Mouse (Mus musculus): Measurements from ENCODE around the gene Cacna2d2.

Cacna2d2 gene

GRCm38 (mm10) chr9:107409449-107409848 lies 10.0 kb downstream of the Cacna2d2 start:
- DNase-seq = no peak

- DNase-seq = no peak
These were observed 17.7 kb downstream of the Cacna2d2 start for GRCm38 (mm10) chr9:107417106-107417505.

GRCm38 (mm10) chr9:107419491-107420244 lies 20.3 kb downstream of the Cacna2d2 start:
- no peak for DNase-seq

GRCm38 (mm10) chr9:107420898-107421297 lies 21.5 kb downstream of the Cacna2d2 start:
- no peak for DNase-seq

- DNase-seq = no peak
These were observed 23.5 kb downstream of the Cacna2d2 start for GRCm38 (mm10) chr9:107422878-107423277.

GRCm38 (mm10) chr9:107424485-107425175 lies 25.2 kb downstream of the Cacna2d2 start:
- DNase-seq = peak; percentile 57

GRCm38 (mm10) chr9:107427876-107428275 lies 28.5 kb downstream of the Cacna2d2 start:
- peak; percentile 74 for DNase-seq

GRCm38 (mm10) chr9:107428451-107429186 lies 29.2 kb downstream of the Cacna2d2 start:
- no peak for DNase-seq

- no peak for DNase-seq
These were observed 31.0 kb downstream of the Cacna2d2 start for GRCm38 (mm10) chr9:107430445-107430844.

- DNase-seq = no peak
These were observed 33.1 kb downstream of the Cacna2d2 start for GRCm38 (mm10) chr9:107432546-107432945.

- no peak for DNase-seq
These were observed 35.4 kb downstream of the Cacna2d2 start for GRCm38 (mm10) chr9:107434851-107435250.

- DNase-seq = no peak
These were observed 35.9 kb downstream of the Cacna2d2 start for GRCm38 (mm10) chr9:107435285-107435684.

GRCm38 (mm10) chr9:107442891-107443290 lies 43.5 kb downstream of the Cacna2d2 start:
- DNase-seq = no peak

- DNase-seq = no peak
These were observed 43.9 kb downstream of the Cacna2d2 start for GRCm38 (mm10) chr9:107443324-107443723.

GRCm38 (mm10) chr9:107445011-107445471 lies 45.6 kb downstream of the Cacna2d2 start:
- no peak for DNase-seq

- no peak for DNase-seq
These were observed 49.5 kb downstream of the Cacna2d2 start for GRCm38 (mm10) chr9:107448805-107449517.

GRCm38 (mm10) chr9:107451400-107451799 lies 52.0 kb downstream of the Cacna2d2 start:
- DNase-seq = no peak

GRCm38 (mm10) chr9:107451891-107452521 lies 52.6 kb downstream of the Cacna2d2 start:
- DNase-seq = no peak

GRCm38 (mm10) chr9:107452552-107452951 lies 53.1 kb downstream of the Cacna2d2 start:
- no peak for DNase-seq

- DNase-seq = no peak
These were observed 53.7 kb downstream of the Cacna2d2 start for GRCm38 (mm10) chr9:107453151-107453550.

GRCm38 (mm10) chr9:107456667-107457066 lies 57.3 kb downstream of the Cacna2d2 start:
- no peak for DNase-seq

GRCm38 (mm10) chr9:107462907-107463306 lies 63.5 kb downstream of the Cacna2d2 start:
- no peak for DNase-seq

Data from cerebellum, adult 9-10 months (tissue).